Mouse (Mus musculus) stomach, postnatal 0 days (tissue): ENCODE measurements around the gene Hmgcs2.

Experiments used
- CTCF ChIP-seq: IDR thresholded peaks from 2 replicates; pipeline ENCODE4 v1.5.1; 2016; ENCODE audit warnings: antibody characterized with exemption, low read depth, mild to moderate bottlenecking, moderate library complexity
- EP300 ChIP-seq: optimal IDR thresholded peaks from 2 replicates; pipeline ENCODE3; 2016; ENCODE audit warnings: antibody characterized with exemption

DNA sequence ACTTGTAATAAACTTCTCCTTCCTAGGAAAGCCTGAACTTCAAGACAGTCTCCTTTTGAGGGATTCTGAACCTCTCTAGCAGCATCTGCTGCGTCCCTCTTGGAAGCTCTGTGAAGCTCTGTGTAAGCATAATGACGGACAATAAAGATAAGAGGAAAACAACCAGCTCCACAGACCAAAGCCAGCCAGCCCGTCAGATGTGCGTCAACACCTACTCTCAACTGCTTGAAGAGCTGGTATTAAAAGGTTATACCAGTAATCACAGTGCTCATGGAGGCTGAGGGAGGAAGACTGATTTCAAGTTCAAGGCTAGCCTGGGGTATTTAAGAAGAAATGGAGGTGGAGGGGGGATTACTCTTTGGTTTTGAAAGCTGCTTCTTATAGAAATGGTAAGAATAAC, 553 bp upstream of the Hmgcs2 start:
- TF ChIP-seq CTCF = no peak
- TF ChIP-seq EP300 = no peak
